ENCODE assay signal across 31 mouse cellular contexts in genomic region chr12:58270520-58270919, GRCm38 (mm10). TPM values are rescaled to one million over a fixed set of nuclear protein-coding genes. Genes with fewer than 3 reads are reported as not detected.
DNase-seq lines count a peak whose midpoint lies in the region; ATAC-seq and TF ChIP-seq lines count a peak whose summit lies in the region.
"Had no signal": no experiment of that assay in that cellular context is flagged by ENCODE, and none has a peak within 500 bp of the region (broad histone marks: within the 10 kb centered on the region; RNA-seq: fewer than 3 reads in every experiment).

No protein-coding gene starts in this region.

- no peak overlapping the region for H3K4me2 ChIP-seq in heart, embryonic 12.5 days
- no peak overlapping the region for H3K4me2 ChIP-seq in heart, embryonic 16.5 days (ENCODE audit: low read depth, low read length)
- H3K4me2 ChIP-seq in lung, postnatal 0 days (replicated peaks; ENCODE audit: low read depth, low read length) = no peak overlapping the region
- H3K4me2 ChIP-seq: embryonic facial prominence, embryonic 12.5 days; embryonic facial prominence, embryonic 15.5 days; heart, embryonic 15.5 days; hindbrain, embryonic 12.5 days; hindbrain, embryonic 15.5 days had no signal

- 40% methylated on average over 6 of the region's 6 CpGs for WGBS in heart, adult 2 months
- 51% methylated on average over 6 of the region's 6 CpGs for WGBS in heart, embryonic 12.5 days
- WGBS in heart, embryonic 16.5 days = 62% methylated on average over 6 of the region's 6 CpGs
- 60% methylated on average over 6 of the region's 6 CpGs for WGBS in lung, postnatal 0 days

- no peak for DNase-seq in heart, adult 2 months
- no peak for DNase-seq in heart, postnatal 4 days
- peak; percentile 8 for DNase-seq in lung, postnatal 0 days (ENCODE audit: low spot score)
- no peak for DNase-seq in lung, adult 18-20 months
- DNase-seq: adrenal gland, postnatal 10 days; adrenal gland, postnatal 36 days; B cell, adult 2 months; cerebellum, adult 11 months; cerebellum, adult 2 months; cerebellum, adult 9-11 months; cerebellum, postnatal 25 days; forebrain, postnatal 0 days; gastrocnemius, postnatal 36 days had no signal

- no peak for TF ChIP-seq CTCF in heart, adult 2 months (IDR thresholded peaks at IDR 0.05)
- no peak for TF ChIP-seq CTCF in lung, postnatal 0 days (IDR thresholded peaks at IDR 0.05)

- TF ChIP-seq POLR2A in heart, adult 2 months (IDR thresholded peaks at IDR 0.05; ENCODE audit: insufficient read depth, low read depth, low read length) = no peak

- intact Hi-C loops in heart, adult 2 months (cut with DNase I) = loop anchor here (1.0 kb wide), 1 partner anchor 268 kb away; no protein-coding TSS in a partner anchor

- no peaks in the 10 kb centered on the region for H3K9me3 ChIP-seq in heart, embryonic 12.5 days (replicated peaks)
- H3K9me3 ChIP-seq in heart, embryonic 16.5 days (replicated peaks; ENCODE audit: control insufficient read depth, low read length) = no peaks in the 10 kb centered on the region
- H3K9me3 ChIP-seq in lung, postnatal 0 days (ENCODE audit: low read length) = no peaks in the 10 kb centered on the region
- H3K9me3 ChIP-seq: embryonic facial prominence, embryonic 12.5 days; embryonic facial prominence, embryonic 15.5 days; heart, embryonic 10.5 days; heart, embryonic 15.5 days; hindbrain, embryonic 12.5 days; hindbrain, embryonic 15.5 days had no signal

- H3K27me3 ChIP-seq in heart, adult 2 months (ENCODE audit: control insufficient read depth, insufficient read depth, low read length) = no peaks in the 10 kb centered on the region
- H3K27me3 ChIP-seq in heart, embryonic 12.5 days (replicated peaks) = peaks cover 4% of the 10 kb centered on the region; the same call in 1 of the 2 replicates
- H3K27me3 ChIP-seq in heart, embryonic 16.5 days (ENCODE audit: control insufficient read depth, insufficient read depth, low read length) = no peaks in the 10 kb centered on the region
- no peaks in the 10 kb centered on the region for H3K27me3 ChIP-seq in lung, postnatal 0 days (replicated peaks; ENCODE audit: insufficient read depth, low read length)
- H3K27me3 ChIP-seq: CH12.LX; embryonic facial prominence, embryonic 15.5 days; heart, embryonic 15.5 days; Patski had no signal

- ATAC-seq in heart, embryonic 12.5 days (ENCODE audit: insufficient number of reproducible peaks, low FRiP score) = no peak
- ATAC-seq in heart, embryonic 16.5 days (replicated peaks; ENCODE audit: extremely low read depth, insufficient read depth, low FRiP score) = no peak
- ATAC-seq in lung, postnatal 0 days = no peak
- ATAC-seq: forebrain, embryonic 14.5 days; forebrain, postnatal 0 days; intestine, postnatal 0 days; Patski had no signal

- no peak for TF ChIP-seq EP300 in heart, adult 2 months (IDR thresholded peaks at IDR 0.05; ENCODE audit: insufficient read depth, low read depth, low read length)
- peak; percentile 83 for TF ChIP-seq EP300 in lung, postnatal 0 days (IDR thresholded peaks at IDR 0.05)

- peaks cover 7% of the 10 kb centered on the region for H3K36me3 ChIP-seq in heart, adult 2 months (ENCODE audit: control insufficient read depth, insufficient read depth, low read length)
- no peaks in the 10 kb centered on the region for H3K36me3 ChIP-seq in heart, embryonic 12.5 days
- H3K36me3 ChIP-seq in heart, embryonic 16.5 days (ENCODE audit: control insufficient read depth, insufficient read depth) = no peaks in the 10 kb centered on the region
- H3K36me3 ChIP-seq in lung, postnatal 0 days (ENCODE audit: insufficient read depth, low read length) = no peaks in the 10 kb centered on the region
- H3K36me3 ChIP-seq: embryonic facial prominence, embryonic 12.5 days; embryonic facial prominence, embryonic 15.5 days; G1E; heart, embryonic 10.5 days; heart, embryonic 15.5 days; hindbrain, embryonic 12.5 days; hindbrain, embryonic 15.5 days had no signal

- peak overlapping the region; percentile 97 for H3K27ac ChIP-seq in heart, adult 2 months
- no peak overlapping the region for H3K27ac ChIP-seq in heart, embryonic 12.5 days (ENCODE audit: poor library complexity, severe bottlenecking)
- peak overlapping the region; percentile 18; the same call in 1 of the 2 replicates for H3K27ac ChIP-seq in heart, embryonic 16.5 days (ENCODE audit: low read length)
- peak overlapping the region; percentile 35; the same call in 1 of the 2 replicates for H3K27ac ChIP-seq in lung, postnatal 0 days (ENCODE audit: low read length)
- H3K27ac ChIP-seq in brown adipose tissue, adult 24 weeks (replicated peaks; ENCODE audit: low read depth, low read length) = 0 out of 2 replicates have a peak overlapping the region, but pooled peaks have one; percentile 51
- H3K27ac ChIP-seq: embryonic facial prominence, embryonic 12.5 days; heart, embryonic 10.5 days; hindbrain, embryonic 12.5 days; hindbrain, embryonic 15.5 days had no signal

- no peak overlapping the region for H3K4me3 ChIP-seq in heart, adult 2 months
- no peak overlapping the region for H3K4me3 ChIP-seq in heart, embryonic 12.5 days
- H3K4me3 ChIP-seq in heart, embryonic 16.5 days (ENCODE audit: low read length) = no peak overlapping the region
- H3K4me3 ChIP-seq in lung, postnatal 0 days (ENCODE audit: low read depth, low read length) = no peak overlapping the region
- H3K4me3 ChIP-seq in brown adipose tissue, adult 24 weeks (ENCODE audit: insufficient read depth, low read depth, low read length) = no peak overlapping the region
- H3K4me3 ChIP-seq: embryonic facial prominence, embryonic 12.5 days; embryonic facial prominence, embryonic 15.5 days; heart, embryonic 10.5 days; heart, embryonic 15.5 days; hindbrain, embryonic 12.5 days; hindbrain, embryonic 15.5 days had no signal

- H3K4me1 ChIP-seq in heart, adult 2 months (ENCODE audit: control insufficient read depth, insufficient read depth, low read length) = peaks cover 4% of the 10 kb centered on the region
- peaks cover 9% of the 10 kb centered on the region for H3K4me1 ChIP-seq in heart, embryonic 12.5 days (replicated peaks)
- no peaks in the 10 kb centered on the region for H3K4me1 ChIP-seq in heart, embryonic 16.5 days (ENCODE audit: control insufficient read depth, insufficient read depth, low read length)
- H3K4me1 ChIP-seq in lung, postnatal 0 days (ENCODE audit: insufficient read depth, low read depth, low read length) = no peaks in the 10 kb centered on the region
- peaks cover 4% of the 10 kb centered on the region; the same call in 1 of the 2 replicates for H3K4me1 ChIP-seq in brown adipose tissue, adult 24 weeks (ENCODE audit: control insufficient read depth, insufficient read depth, insufficient read length, low read length)

- H3K9ac ChIP-seq in heart, adult 2 months (ENCODE audit: low read depth, low read length) = no peak overlapping the region
- no peak overlapping the region for H3K9ac ChIP-seq in heart, embryonic 12.5 days
- H3K9ac ChIP-seq in heart, embryonic 16.5 days (ENCODE audit: low read length) = no peak overlapping the region
- H3K9ac ChIP-seq in lung, postnatal 0 days (replicated peaks; ENCODE audit: low read depth) = no peak overlapping the region
- H3K9ac ChIP-seq: embryonic facial prominence, embryonic 12.5 days; embryonic facial prominence, embryonic 15.5 days; forebrain, postnatal 0 days; heart, embryonic 15.5 days; hindbrain, embryonic 12.5 days; hindbrain, embryonic 15.5 days had no signal

- H3K79me2 ChIP-seq in heart, adult 2 months (replicated peaks; ENCODE audit: control insufficient read depth, insufficient read depth, low read length) = no peaks in the 10 kb centered on the region

RNA-seq across cellular contexts. Expression of gene Clec14a, which starts 1.4 kb away (rescaled TPM):
- 10 to 100 TPM in 1 of 2 experiments, 1 to 10 TPM in 1; 9.2 to 13.9 TPM for total RNA-seq in heart, adult 2 months (2021)
- polyA plus RNA-seq in heart, adult 2 months (2012; rRNA removed) = 6.9 and 9.6 TPM in 2 replicates
- 15.7 and 17.1 TPM in 2 replicates for polyA plus RNA-seq in heart, embryonic 12.5 days (2016; fragmentation: Nextera tagmentation; extraction: Ambion mirVana)
- 22.0 and 22.1 TPM in 2 replicates for polyA plus RNA-seq in heart, embryonic 16.5 days (2015; fragmentation: Nextera tagmentation; extraction: Ambion mirVana)
- total RNA-seq in heart, postnatal 4 days (2021) = 10 to 100 TPM; 28.5 to 29.9 TPM
- 80.9 and 83.5 TPM in 2 replicates for polyA plus RNA-seq in lung, postnatal 0 days (2015; fragmentation: Nextera tagmentation; extraction: Ambion mirVana)
- polyA plus RNA-seq in brown adipose tissue, adult 24 weeks (2012; ENCODE audit: insufficient read depth, insufficient read length, missing spikeins) = 2.3 and 2.8 TPM in 2 replicates
- total RNA-seq: CH12.LX; common myeloid progenitor, adult 5-6 weeks; granulocyte monocyte progenitor cell, adult 5-6 weeks had no signal
- polyA plus RNA-seq: G1E, Patski had no signal

RNA-seq across cellular contexts. Expression of gene Sstr1, which starts 58.9 kb away (rescaled TPM):
- under 1 TPM in 1 of 2 experiments, not detected in 1; 0.18 TPM for total RNA-seq in heart, adult 2 months (2021)
- polyA plus RNA-seq in heart, adult 2 months (2012; rRNA removed) = not detected in 2 replicates
- polyA plus RNA-seq in heart, embryonic 12.5 days (2016; fragmentation: Nextera tagmentation; extraction: Ambion mirVana) = 0.17 and 0.24 TPM in 2 replicates
- polyA plus RNA-seq in heart, embryonic 16.5 days (2015; fragmentation: Nextera tagmentation; extraction: Ambion mirVana) = 0.25 and 0.29 TPM in 2 replicates
- total RNA-seq in heart, postnatal 4 days (2021) = under 1 TPM in 1 of 2 experiments, not detected in 1; 0.17 TPM
- 0.11 TPM in 1 of 2 replicates, not detected in the other for polyA plus RNA-seq in lung, postnatal 0 days (2015; fragmentation: Nextera tagmentation; extraction: Ambion mirVana)
- not detected in 2 replicates for polyA plus RNA-seq in brown adipose tissue, adult 24 weeks (2012; ENCODE audit: insufficient read depth, insufficient read length, missing spikeins)
- total RNA-seq: CH12.LX; common myeloid progenitor, adult 5-6 weeks; G1E; granulocyte monocyte progenitor cell, adult 5-6 weeks; hematopoietic stem cell, adult 5-6 weeks had no signal
- polyA plus RNA-seq: forebrain, embryonic 11.5 days; G1E; heart, embryonic 10.5 days; Patski had no signal
